Comparison of ENCODE assay signal across 8 mouse cellular contexts in the genomic region with DNA sequence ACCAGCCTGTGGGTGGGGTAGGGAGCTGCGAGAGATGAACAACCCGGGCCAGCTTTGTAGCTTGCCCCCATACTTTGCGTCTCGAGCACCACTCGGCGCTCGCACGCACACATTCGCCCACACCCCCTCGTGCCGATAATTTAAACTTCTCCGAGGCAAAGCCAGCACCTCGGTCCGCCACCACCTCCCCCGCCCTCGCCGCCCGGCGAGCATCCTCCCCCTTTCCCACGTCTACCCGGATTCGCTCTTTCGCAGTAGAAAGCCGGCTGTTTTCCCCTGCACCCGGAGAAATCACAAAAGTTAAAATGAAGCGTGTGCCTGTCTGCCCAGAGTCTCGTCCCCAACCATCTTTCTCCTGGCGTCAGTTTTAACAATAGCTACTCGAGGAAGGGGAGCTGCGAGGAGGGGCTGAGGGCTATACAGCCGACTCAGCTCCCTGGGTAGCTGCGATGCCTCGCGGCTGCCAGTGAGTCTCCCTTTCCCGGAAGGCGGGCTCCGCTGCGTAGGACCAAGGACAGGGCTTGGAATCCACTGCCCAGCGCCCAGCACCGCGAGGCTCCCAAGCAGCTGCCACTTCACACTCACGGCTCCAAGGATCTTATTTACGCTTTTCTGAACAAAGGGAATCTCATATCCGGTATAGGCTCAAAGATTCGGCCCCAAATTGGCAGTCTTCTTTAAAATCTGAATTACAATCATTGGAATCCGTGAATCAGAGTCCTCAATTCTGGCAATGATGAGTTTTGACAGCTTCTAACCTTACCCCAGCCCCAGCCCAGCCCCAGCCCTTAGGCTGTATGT. TPM values are rescaled to one million over a fixed set of nuclear protein-coding genes. Genes with fewer than 3 reads are reported as not detected.
DNase-seq lines count a peak whose midpoint lies in the region; ATAC-seq lines count a peak whose summit lies in the region.

No protein-coding gene starts in this region.

- peak overlapping the region; percentile 92 for H3K27ac ChIP-seq in forebrain, embryonic 15.5 days (replicated peaks)
- H3K27ac ChIP-seq in midbrain, embryonic 15.5 days: peak overlapping the region; percentile 95

- no peaks in the 10 kb centered on the region for H3K9me3 ChIP-seq in forebrain, embryonic 15.5 days
- H3K9me3 ChIP-seq in midbrain, embryonic 15.5 days: no peaks in the 10 kb centered on the region

- peak; percentile 47 to 60 for DNase-seq in left cerebral cortex, adult 18-20 months (ENCODE audit: low spot score in 2 of 2)
- no peak for DNase-seq in left cerebral cortex, adult 11 months (ENCODE audit: low spot score)
- DNase-seq in cerebellum, adult 18-20 months: peak; percentile 42 to 58
- DNase-seq in left cerebral cortex, postnatal 25 days (ENCODE audit: low spot score in 2 of 2): peak; percentile 51 to 62
- no peak for DNase-seq in thymus, postnatal 36 days
- no peak for DNase-seq in spleen, adult 18-20 months

- peaks cover 48% of the 10 kb centered on the region for H3K4me1 ChIP-seq in forebrain, embryonic 15.5 days
- H3K4me1 ChIP-seq in midbrain, embryonic 15.5 days: peaks cover 30% of the 10 kb centered on the region

- peak overlapping the region; percentile 99 for H3K4me2 ChIP-seq in forebrain, embryonic 15.5 days (replicated peaks)
- peak overlapping the region; percentile 88 for H3K4me2 ChIP-seq in midbrain, embryonic 15.5 days

- H3K9ac ChIP-seq in forebrain, embryonic 15.5 days (replicated peaks): peak overlapping the region; percentile 89
- peak overlapping the region; percentile 96 for H3K9ac ChIP-seq in midbrain, embryonic 15.5 days

- H3K4me3 ChIP-seq in forebrain, embryonic 15.5 days: peak overlapping the region; percentile 73
- peak overlapping the region; percentile 71 for H3K4me3 ChIP-seq in midbrain, embryonic 15.5 days

- intact Hi-C loops in left cerebral cortex, postnatal 25 days (cut with DNase I): loop anchor here (5.0 to 10.0 kb wide), 6 partner anchors 82 to 1490 kb away; no protein-coding TSS in a partner anchor

- under 1% methylated on average over 46 of the region's 46 CpGs for WGBS in forebrain, embryonic 15.5 days
- WGBS in midbrain, embryonic 15.5 days: under 1% methylated on average over 46 of the region's 46 CpGs

- peak; percentile 20 for ATAC-seq in forebrain, embryonic 15.5 days (replicated peaks)
- ATAC-seq in midbrain, embryonic 15.5 days (replicated peaks): peak; percentile 7

- H3K27me3 ChIP-seq in forebrain, embryonic 15.5 days: no peaks in the 10 kb centered on the region
- H3K27me3 ChIP-seq in midbrain, embryonic 15.5 days (replicated peaks): no peaks in the 10 kb centered on the region

- no peaks in the 10 kb centered on the region for H3K36me3 ChIP-seq in forebrain, embryonic 15.5 days
- H3K36me3 ChIP-seq in midbrain, embryonic 15.5 days (replicated peaks): no peaks in the 10 kb centered on the region

RNA-seq across cellular contexts. Expression of gene Elavl2, which starts 25.8 kb away (rescaled TPM):
- total RNA-seq in left cerebral cortex, adult 18-20 months (2021): 100 to 1,000 TPM in 1 of 2 experiments, 10 to 100 TPM in 1; 94.8 to 104 TPM
- 144 TPM in 2 replicates for polyA plus RNA-seq in forebrain, embryonic 15.5 days (2015; fragmentation: Nextera tagmentation; extraction: Ambion mirVana)
- total RNA-seq in left cerebral cortex, postnatal 25 days (2021): 100 to 1,000 TPM; 107 to 109 TPM
- 132 and 142 TPM in 2 replicates for polyA plus RNA-seq in midbrain, embryonic 15.5 days (2015; fragmentation: Nextera tagmentation; extraction: Ambion mirVana)

Comparison
In these comparisons a context has a peak if more than half of its experiments do, and no peak if none do; other contexts are left out.
1. DNase-seq: peak in left cerebral cortex, adult 18-20 months (2 of 2), cerebellum, adult 18-20 months (2 of 2) and left cerebral cortex, postnatal 25 days (2 of 2); none in left cerebral cortex, adult 11 months (single experiment), thymus, postnatal 36 days (0 of 2) and spleen, adult 18-20 months (0 of 2).